21 mouse cellular contexts compared by ENCODE assay signal in genomic region chr2:44142152-44142551, GRCm38 (mm10).
DNase-seq lines count a peak whose midpoint lies in the region; ATAC-seq and TF ChIP-seq lines count a peak whose summit lies in the region.
"Had no signal": no experiment of that assay in that cellular context is flagged by ENCODE, and none has a peak within 500 bp of the region (broad histone marks: within the 10 kb centered on the region; RNA-seq: fewer than 3 reads in every experiment).

No protein-coding gene starts in this region.

- H3K27ac ChIP-seq in forebrain, postnatal 0 days (ENCODE audit: low read depth, low read length): no peak overlapping the region
- no peak overlapping the region for H3K27ac ChIP-seq in forebrain, embryonic 13.5 days
- H3K27ac ChIP-seq in lung, embryonic 14.5 days (ENCODE audit: low read depth): peak overlapping the region; percentile 36; the same call in 1 of the 2 replicates
- H3K27ac ChIP-seq in kidney, embryonic 16.5 days (ENCODE audit: low read length): peak overlapping the region; percentile 66; the same call in 1 of the 2 replicates
- H3K27ac ChIP-seq in heart, embryonic 12.5 days (ENCODE audit: poor library complexity, severe bottlenecking): no peak overlapping the region
- H3K27ac ChIP-seq: embryonic facial prominence, embryonic 12.5 days; hindbrain, embryonic 13.5 days had no signal

- H3K9ac ChIP-seq in forebrain, postnatal 0 days: no peak overlapping the region
- no peak overlapping the region for H3K9ac ChIP-seq in forebrain, embryonic 13.5 days
- no peak overlapping the region for H3K9ac ChIP-seq in lung, embryonic 14.5 days
- no peak overlapping the region for H3K9ac ChIP-seq in kidney, embryonic 16.5 days (replicated peaks; ENCODE audit: low read length)
- H3K9ac ChIP-seq in heart, embryonic 12.5 days: no peak overlapping the region
- H3K9ac ChIP-seq: embryonic facial prominence, embryonic 12.5 days; hindbrain, embryonic 13.5 days had no signal

- peak; percentile 25; the same call in 1 of the 2 replicates for ATAC-seq in forebrain, postnatal 0 days
- no peak for ATAC-seq in forebrain, embryonic 13.5 days
- ATAC-seq in lung, embryonic 14.5 days (ENCODE audit: insufficient read depth): no peak
- no peak; the same call in 1 of the 2 replicates for ATAC-seq in kidney, embryonic 16.5 days (ENCODE audit: low FRiP score, low TSS enrichment)
- no peak for ATAC-seq in heart, embryonic 12.5 days (ENCODE audit: insufficient number of reproducible peaks, low FRiP score)
- ATAC-seq: CD4-positive, CD25-positive, alpha-beta regulatory T cell, adult 4 months; forebrain, embryonic 16.5 days had no signal

- H3K27me3 ChIP-seq in forebrain, postnatal 0 days (ENCODE audit: insufficient read depth, low read length): no peaks in the 10 kb centered on the region
- H3K27me3 ChIP-seq in forebrain, embryonic 13.5 days: no peaks in the 10 kb centered on the region
- no peaks in the 10 kb centered on the region for H3K27me3 ChIP-seq in lung, embryonic 14.5 days (ENCODE audit: insufficient read depth, low read length)
- no peaks in the 10 kb centered on the region for H3K27me3 ChIP-seq in kidney, embryonic 16.5 days (ENCODE audit: insufficient read depth, low read length)
- no peaks in the 10 kb centered on the region for H3K27me3 ChIP-seq in heart, embryonic 12.5 days (replicated peaks)
- H3K27me3 ChIP-seq: embryonic facial prominence, embryonic 12.5 days; hindbrain, embryonic 13.5 days had no signal

- WGBS in forebrain, postnatal 0 days: 54% methylated on average over 9 of the region's 9 CpGs
- 68% methylated on average over 9 of the region's 9 CpGs for WGBS in forebrain, embryonic 13.5 days
- WGBS in lung, embryonic 14.5 days: 80% methylated on average over 9 of the region's 9 CpGs
- 74% methylated on average over 9 of the region's 9 CpGs for WGBS in kidney, embryonic 16.5 days
- 85% methylated on average over 9 of the region's 9 CpGs for WGBS in heart, embryonic 12.5 days

- H3K9me3 ChIP-seq in forebrain, postnatal 0 days (ENCODE audit: low read length): no peaks in the 10 kb centered on the region
- H3K9me3 ChIP-seq in forebrain, embryonic 13.5 days (replicated peaks): no peaks in the 10 kb centered on the region
- H3K9me3 ChIP-seq in lung, embryonic 14.5 days (ENCODE audit: low read depth, low read length): no peaks in the 10 kb centered on the region
- no peaks in the 10 kb centered on the region for H3K9me3 ChIP-seq in kidney, embryonic 16.5 days (ENCODE audit: low read length)
- H3K9me3 ChIP-seq in heart, embryonic 12.5 days (replicated peaks): no peaks in the 10 kb centered on the region
- H3K9me3 ChIP-seq: embryonic facial prominence, embryonic 12.5 days; G1E; hindbrain, embryonic 13.5 days had no signal

- TF ChIP-seq CTCF in forebrain, postnatal 0 days (IDR thresholded peaks at IDR 0.05; ENCODE audit: low read depth): no peak
- TF ChIP-seq CTCF in lung, embryonic 14.5 days (IDR thresholded peaks at IDR 0.05; ENCODE audit: low read depth): no peak

- H3K4me1 ChIP-seq in forebrain, postnatal 0 days (ENCODE audit: insufficient read depth): no peaks in the 10 kb centered on the region
- H3K4me1 ChIP-seq in forebrain, embryonic 13.5 days: no peaks in the 10 kb centered on the region
- peaks cover 8% of the 10 kb centered on the region; the same call in 1 of the 2 replicates for H3K4me1 ChIP-seq in lung, embryonic 14.5 days (ENCODE audit: insufficient read depth)
- H3K4me1 ChIP-seq in kidney, embryonic 16.5 days (ENCODE audit: insufficient read depth, low read length): peaks cover 8% of the 10 kb centered on the region
- 0 out of 2 replicates have a peak, but pooled peaks cover 3% of the 10 kb centered on the region for H3K4me1 ChIP-seq in heart, embryonic 12.5 days (replicated peaks)
- H3K4me1 ChIP-seq: embryonic facial prominence, embryonic 12.5 days; hindbrain, embryonic 13.5 days had no signal

- no peak overlapping the region for H3K4me2 ChIP-seq in forebrain, postnatal 0 days (ENCODE audit: low read depth)
- H3K4me2 ChIP-seq in forebrain, embryonic 13.5 days: no peak overlapping the region
- H3K4me2 ChIP-seq in lung, embryonic 14.5 days: no peak overlapping the region
- no peak overlapping the region for H3K4me2 ChIP-seq in kidney, embryonic 16.5 days (replicated peaks; ENCODE audit: low read depth, low read length)
- H3K4me2 ChIP-seq in heart, embryonic 12.5 days: no peak overlapping the region
- H3K4me2 ChIP-seq: embryonic facial prominence, embryonic 12.5 days; hindbrain, embryonic 13.5 days had no signal

- DNase-seq in forebrain, postnatal 0 days: peak; percentile 16
- peak; percentile 46 to 48 for DNase-seq in kidney, adult 8-10 months
- no peak for DNase-seq in kidney, adult 9 months
- no peak for DNase-seq in lung, embryonic 14.5 days
- DNase-seq in lung, postnatal 14 days: no peak
- DNase-seq: adrenal gland, postnatal 10 days; B cell, adult 2 months; cerebellum, adult 11-12 months; cerebellum, adult 9-10 months; cerebellum, postnatal 25 days; gastrocnemius, postnatal 36 days; heart, adult 11 months; heart, postnatal 10 days had no signal

- no peaks in the 10 kb centered on the region for H3K36me3 ChIP-seq in forebrain, postnatal 0 days (ENCODE audit: insufficient read depth)
- H3K36me3 ChIP-seq in forebrain, embryonic 13.5 days (ENCODE audit: poor library complexity, severe bottlenecking): no peaks in the 10 kb centered on the region
- H3K36me3 ChIP-seq in lung, embryonic 14.5 days (ENCODE audit: insufficient read depth): no peaks in the 10 kb centered on the region
- H3K36me3 ChIP-seq in kidney, embryonic 16.5 days (ENCODE audit: insufficient read depth, low read length): no peaks in the 10 kb centered on the region
- H3K36me3 ChIP-seq in heart, embryonic 12.5 days: no peaks in the 10 kb centered on the region
- H3K36me3 ChIP-seq: embryonic facial prominence, embryonic 12.5 days; G1E; hindbrain, embryonic 13.5 days had no signal

- no peak overlapping the region for H3K4me3 ChIP-seq in forebrain, postnatal 0 days (ENCODE audit: low read depth, low read length)
- H3K4me3 ChIP-seq in forebrain, embryonic 13.5 days: no peak overlapping the region
- no peak overlapping the region for H3K4me3 ChIP-seq in lung, embryonic 14.5 days (ENCODE audit: low read depth, low read length)
- H3K4me3 ChIP-seq in kidney, embryonic 16.5 days (ENCODE audit: low read length): no peak overlapping the region
- no peak overlapping the region for H3K4me3 ChIP-seq in heart, embryonic 12.5 days
- H3K4me3 ChIP-seq: embryonic facial prominence, embryonic 12.5 days; hindbrain, embryonic 13.5 days had no signal

Comparison
In these comparisons a context has a peak if more than half of its experiments do, and no peak if none do; other contexts are left out.
1. DNase-seq: peak in forebrain, postnatal 0 days (single experiment) and kidney, adult 8-10 months (2 of 2); none in kidney, adult 9 months (single experiment), lung, embryonic 14.5 days (single experiment) and lung, postnatal 14 days (single experiment).
2. H3K27ac ChIP-seq: peak in lung, embryonic 14.5 days (single experiment) and kidney, embryonic 16.5 days (single experiment); none in forebrain, postnatal 0 days (single experiment), forebrain, embryonic 13.5 days (single experiment) and heart, embryonic 12.5 days (single experiment).